Mouse (Mus musculus) bone marrow macrophage, adult 2 months (primary cell): ENCODE data around the gene A130010J15Rik.

Source experiments
- CTCF ChIP-seq: IDR thresholded peaks from 2 replicates; pipeline ENCODE4 v1.5.1; 2012; ENCODE audit warnings: low read depth, mild to moderate bottlenecking, low read length, moderate library complexity
- POLR2A ChIP-seq: IDR thresholded peaks from 2 replicates; pipeline ENCODE4 v1.6.1; 2012; ENCODE audit warnings: mild to moderate bottlenecking, low read depth, low read length, borderline replicate concordance

DNA sequence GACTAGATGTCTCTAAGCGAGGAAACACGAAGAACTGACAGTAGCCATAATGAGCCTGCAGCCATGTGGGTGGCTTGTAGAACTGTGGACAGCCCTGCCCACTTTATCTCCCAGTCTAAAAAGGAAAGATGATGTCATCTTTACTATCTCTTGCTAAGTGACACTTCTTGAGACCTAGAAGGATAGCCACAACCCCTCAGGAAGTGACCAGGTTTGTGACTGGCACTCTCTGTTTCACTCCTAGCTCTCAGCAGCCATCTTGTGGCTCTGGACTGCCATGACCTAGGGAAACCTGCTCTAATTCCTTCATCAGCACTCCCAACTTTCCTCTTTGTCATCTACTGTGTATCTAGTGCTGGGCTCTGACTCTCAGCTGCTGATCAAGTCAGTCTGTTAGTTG, 30.5 kb downstream of the A130010J15Rik start:
- TF ChIP-seq CTCF: no peak
- no peak for TF ChIP-seq POLR2A
